Mouse (Mus musculus) CH12F3 (cell line): ENCODE data around the gene Sh3rf3.

Source experiments
- in situ Hi-C: fragments of 300-500 bp; cut with MboI; formaldehyde crosslinking; loops from 2 replicates; pipeline ENCODE4 v1.14.3; 2020; ENCODE audit warnings: low sequenced_read_pairs

The Sh3rf3 gene

GRCm38 (mm10) chr10:58907001-58907443 is 93.9 kb downstream of the Sh3rf3 start:
- in situ Hi-C loops, result no loop called here

- in situ Hi-C loops, result no loop called here
These were observed 95.3 kb downstream of the Sh3rf3 start for GRCm38 (mm10) chr10:58908451-58908850.

GRCm38 (mm10) chr10:58915301-58916245 is 102.4 kb downstream of the Sh3rf3 start:
- in situ Hi-C loops, result no loop called here

GRCm38 (mm10) chr10:58921643-58922188 is 108.6 kb downstream of the Sh3rf3 start:
- in situ Hi-C loops, result no loop called here

GRCm38 (mm10) chr10:58922216-58922829 is 109.2 kb downstream of the Sh3rf3 start:
- in situ Hi-C loops, result no loop called here

- in situ Hi-C loops, result no loop called here
These were observed 109.8 kb downstream of the Sh3rf3 start for GRCm38 (mm10) chr10:58922993-58923392.

GRCm38 (mm10) chr10:58926578-58926977 is 113.4 kb downstream of the Sh3rf3 start:
- in situ Hi-C loops, result no loop called here

- in situ Hi-C loops, result no loop called here
These were observed 115.8 kb downstream of the Sh3rf3 start for GRCm38 (mm10) chr10:58928952-58929442.

- in situ Hi-C loops, result no loop called here
These were observed 119.1 kb downstream of the Sh3rf3 start for GRCm38 (mm10) chr10:58932151-58932773.

- in situ Hi-C loops, result no loop called here
These were observed 122.4 kb downstream of the Sh3rf3 start for GRCm38 (mm10) chr10:58935606-58936005.

- in situ Hi-C loops, result no loop called here
These were observed 123.3 kb downstream of the Sh3rf3 start for GRCm38 (mm10) chr10:58936441-58936860.

GRCm38 (mm10) chr10:58937521-58937920 is 124.4 kb downstream of the Sh3rf3 start:
- in situ Hi-C loops, result no loop called here

- in situ Hi-C loops, result no loop called here
These were observed 129.7 kb downstream of the Sh3rf3 start for GRCm38 (mm10) chr10:58942819-58943218.

GRCm38 (mm10) chr10:58943661-58944400 is 130.7 kb downstream of the Sh3rf3 start:
- in situ Hi-C loops, result no loop called here

GRCm38 (mm10) chr10:58944930-58945329 is 131.8 kb downstream of the Sh3rf3 start:
- in situ Hi-C loops, result no loop called here

GRCm38 (mm10) chr10:58949770-58950638 is 136.8 kb downstream of the Sh3rf3 start:
- in situ Hi-C loops, result no loop called here

GRCm38 (mm10) chr10:58960193-58960592 is 147.0 kb downstream of the Sh3rf3 start:
- in situ Hi-C loops, result no loop called here

GRCm38 (mm10) chr10:58968236-58968635 is 155.1 kb downstream of the Sh3rf3 start:
- in situ Hi-C loops, result no loop called here

- in situ Hi-C loops, result no loop called here
These were observed 156.2 kb downstream of the Sh3rf3 start for GRCm38 (mm10) chr10:58969351-58969750.
